Mouse (Mus musculus) CH12.LX (cell line): ENCODE results near the gene Mamdc4. TPM values are rescaled to one million over a fixed set of nuclear protein-coding genes. Genes with fewer than 3 reads are reported as not detected.

Experiments
- DNase-seq: peaks from one replicate; pipeline ENCODE4 v3.0.0-alpha.2; 2013; ENCODE audit errors: extremely low read depth
- H3K27ac ChIP-seq: 2 replicates; pipeline ENCODE4 v1.5.1; 2012; ENCODE audit warnings: low read depth, mild to moderate bottlenecking, control low read depth, moderate library complexity; ENCODE audit not compliant: insufficient read depth
- H3K27me3 ChIP-seq: replicated peaks from 2 replicates; pipeline ENCODE3; 2012; ENCODE audit warnings: inconsistent platforms
- H3K36me3 ChIP-seq, 2 experiments: replicated peaks in 1 of 2; 2 replicates each; pipeline versions ENCODE3 to v1.6.1; 2012; ENCODE audit warnings: inconsistent platforms in 1 of 2, low read length in 1 of 2, mild to moderate bottlenecking in 1 of 2, mixed read lengths in 1 of 2, moderate library complexity in 1 of 2; ENCODE audit not compliant: control insufficient read depth in 1 of 2, insufficient read depth in 1 of 2
- H3K4me1 ChIP-seq, 2 experiments: 2 replicates each; pipeline ENCODE4 v1.6.1; 2012; ENCODE audit warnings: inconsistent platforms in 1 of 2, moderate library complexity in 1 of 2; ENCODE audit not compliant: insufficient read depth in 2 of 2, control insufficient read depth in 1 of 2
- H3K4me2 ChIP-seq: 2 replicates; pipeline ENCODE4 v1.6.1; 2012; ENCODE audit warnings: low read depth, mild to moderate bottlenecking, control low read depth; ENCODE audit not compliant: poor library complexity, insufficient read depth, severe bottlenecking
- H3K4me3 ChIP-seq, 3 experiments: fragments of 150-350 bp in 1 of 3; sonication (generic) in 1 of 3; replicated peaks in 1 of 3; 2 replicates each; pipeline versions ENCODE3 to v1.5.1; 2011 to 2012; ENCODE audit warnings: low read depth in 2 of 3, low read length in 2 of 3, mild to moderate bottlenecking in 2 of 3, moderate library complexity in 2 of 3, control low read depth in 1 of 3, improper control_type of control experiment in 1 of 3, inconsistent platforms in 1 of 3, mixed read lengths in 1 of 3; ENCODE audit not compliant: poor library complexity in 1 of 3
- H3K79me2 ChIP-seq: replicated peaks from 2 replicates; pipeline ENCODE4 v1.6.1; 2012; ENCODE audit warnings: mild to moderate bottlenecking, moderate library complexity; ENCODE audit not compliant: control insufficient read depth, poor library complexity, insufficient read depth, severe bottlenecking; ENCODE audit errors: extremely low read depth
- H3K9ac ChIP-seq: 2 replicates; pipeline ENCODE4 v1.6.1; 2012; ENCODE audit warnings: low read depth, mild to moderate bottlenecking, control low read depth, moderate library complexity; ENCODE audit not compliant: insufficient read depth
- H3K9me3 ChIP-seq: replicated peaks from 2 replicates; pipeline ENCODE3; 2012; ENCODE audit warnings: low read length, inconsistent platforms, mixed read lengths
- BHLHE40 ChIP-seq: IDR thresholded peaks from 2 replicates; pipeline ENCODE4 v1.6.1; 2011; ENCODE audit warnings: mild to moderate bottlenecking, low read depth, low read length, improper control_type of control experiment
- CHD1 ChIP-seq: IDR thresholded peaks from 2 replicates; pipeline ENCODE4 v1.6.1; 2012; ENCODE audit warnings: low read depth, low read length, improper control_type of control experiment, inconsistent platforms
- ELF1 ChIP-seq: IDR thresholded peaks from 2 replicates; pipeline ENCODE4 v1.6.1; 2014; ENCODE audit warnings: low read depth, mild to moderate bottlenecking, inconsistent platforms, low read length, improper control_type of control experiment
- ETS1 ChIP-seq: conservative IDR thresholded peaks from 2 replicates; pipeline ENCODE4 v1.6.1; 2012; ENCODE audit warnings: low read depth, mild to moderate bottlenecking, inconsistent platforms, low read length, improper control_type of control experiment, moderate library complexity
- GABPA ChIP-seq: IDR thresholded peaks from 2 replicates; pipeline ENCODE4 v1.6.1; 2012; ENCODE audit warnings: low read depth, low read length, improper control_type of control experiment, inconsistent platforms; ENCODE audit not compliant: insufficient replicate concordance
- IRF4 ChIP-seq: IDR thresholded peaks from 2 replicates; pipeline ENCODE4 v1.6.1; 2014; ENCODE audit warnings: low read depth, mild to moderate bottlenecking, inconsistent platforms, low read length, improper control_type of control experiment
- JUND ChIP-seq: conservative IDR thresholded peaks from 2 replicates; pipeline ENCODE4 v1.6.1; 2011; ENCODE audit warnings: low read depth, low read length, improper control_type of control experiment
- MAZ ChIP-seq: IDR thresholded peaks from 2 replicates; pipeline ENCODE4 v1.6.1; 2012; ENCODE audit warnings: low read depth, mild to moderate bottlenecking, inconsistent platforms, low read length, improper control_type of control experiment, moderate library complexity
- MEF2A ChIP-seq: IDR thresholded peaks from 2 replicates; pipeline ENCODE4 v1.6.1; 2014; ENCODE audit warnings: low read depth, mild to moderate bottlenecking, inconsistent platforms, low read length, improper control_type of control experiment, borderline replicate concordance
- MYC ChIP-seq: IDR thresholded peaks from 2 replicates; pipeline ENCODE4 v1.6.1; 2011; ENCODE audit warnings: low read depth, mild to moderate bottlenecking, improper control_type of control experiment, low read length
- NELFE ChIP-seq: IDR thresholded peaks from 2 replicates; pipeline ENCODE4 v1.6.1; 2011; ENCODE audit warnings: low read depth, low read length, improper control_type of control experiment
- NRF1 ChIP-seq: IDR thresholded peaks from 2 replicates; pipeline ENCODE4 v1.6.1; 2014; ENCODE audit warnings: low read depth, mild to moderate bottlenecking, inconsistent platforms, low read length, improper control_type of control experiment, moderate library complexity
- POLR2AphosphoS2 ChIP-seq: IDR thresholded peaks from 2 replicates; pipeline ENCODE4 v1.6.1; 2011; ENCODE audit warnings: low read depth, low read length, improper control_type of control experiment
- SIN3A ChIP-seq: IDR thresholded peaks from 2 replicates; pipeline ENCODE4 v1.6.1; 2012; ENCODE audit warnings: low read length, improper control_type of control experiment, inconsistent platforms
- TBP ChIP-seq: conservative IDR thresholded peaks from 2 replicates; pipeline ENCODE4 v1.6.1; 2011; ENCODE audit warnings: low read depth, low read length, improper control_type of control experiment
- TCF12 ChIP-seq: IDR thresholded peaks from 2 replicates; pipeline ENCODE4 v1.6.1; 2014; ENCODE audit warnings: low read depth, mild to moderate bottlenecking, inconsistent platforms, low read length, improper control_type of control experiment
- UBTF ChIP-seq: IDR thresholded peaks from 2 replicates; pipeline ENCODE4 v1.6.1; 2012; ENCODE audit warnings: low read depth, mild to moderate bottlenecking, inconsistent platforms, low read length, improper control_type of control experiment, moderate library complexity
- ZC3H11A ChIP-seq: IDR thresholded peaks from 2 replicates; pipeline ENCODE4 v1.6.1; 2012; ENCODE audit warnings: low read depth, mild to moderate bottlenecking, inconsistent platforms, low read length, improper control_type of control experiment
- ZMIZ1 ChIP-seq: IDR thresholded peaks from 2 replicates; pipeline ENCODE4 v1.6.1; 2012; ENCODE audit warnings: low read depth, mild to moderate bottlenecking, inconsistent platforms, low read length, improper control_type of control experiment
- dilution Hi-C: fragments of 300-500 bp; cut with MboI; formaldehyde crosslinking; loops from 2 replicates; pipeline ENCODE4 v1.14.3; 2020; ENCODE audit warnings: low sequenced_read_pairs; ENCODE audit not compliant: extremely low pct_unique_long_range_greater_than_20kb, extremely low pct_ligation_motif_present
- in situ Hi-C: fragments of 300-500 bp; cut with MboI; formaldehyde crosslinking; loops from 3 replicates; pipeline ENCODE4 v1.14.3; 2019; ENCODE audit warnings: low sequenced_read_pairs, low pct_ligation_motif_present, low pct_unique_long_range_greater_than_20kb, mixed read lengths
- polyA plus RNA-seq: library from polyadenylated mRNA; unstranded; fragments of >175 nt; gene quantifications from 2 replicates; pipeline ENCODE4 v1.2.1, GENCODE M21; 2012; ENCODE audit warnings: low read depth; ENCODE audit not compliant: insufficient read length
- total RNA-seq, 2 experiments: library from RNA; depleted of rRNA; stranded (reverse); fragments of 300-350 nt in 1 of 2; fragments of >200 nt in 1 of 2; gene quantifications; 2 replicates each; pipeline ENCODE4 v1.2.3; 2012 to 2014

The Mamdc4 gene
- total and polyA plus RNA-seq, 3 experiments = 4.4 to 34.9 (median 11.5) TPM

- H3K4me2 ChIP-seq = no peak overlapping the region
- H3K4me1 ChIP-seq = peaks cover 2 to 8% of the 10 kb centered on the region in 2 experiments; a peak in 1 of 4 replicates
- H3K4me3 ChIP-seq = no peak overlapping the region
- in situ Hi-C loops (no loop called here), dilution Hi-C loops (no loop called here)
- no peaks in the 10 kb centered on the region for H3K27me3 ChIP-seq
- no peak for DNase-seq
- no peak overlapping the region for H3K9ac ChIP-seq
- no peak overlapping the region for H3K27ac ChIP-seq
- H3K79me2 ChIP-seq = 0 out of 2 replicates have a peak, but pooled peaks cover 3% of the 10 kb centered on the region
- H3K9me3 ChIP-seq = no peaks in the 10 kb centered on the region
- H3K36me3 ChIP-seq = peaks cover 74 to 94% of the 10 kb centered on the region in 2 experiments
- TF ChIP-seq TCF12 = no peak
- TF ChIP-seq ELF1 = no peak
- no peak for TF ChIP-seq ZMIZ1
Measured at GRCm38 (mm10) chr2:25600037-25600436, 25.4 kb upstream of the Mamdc4 start.

DNA sequence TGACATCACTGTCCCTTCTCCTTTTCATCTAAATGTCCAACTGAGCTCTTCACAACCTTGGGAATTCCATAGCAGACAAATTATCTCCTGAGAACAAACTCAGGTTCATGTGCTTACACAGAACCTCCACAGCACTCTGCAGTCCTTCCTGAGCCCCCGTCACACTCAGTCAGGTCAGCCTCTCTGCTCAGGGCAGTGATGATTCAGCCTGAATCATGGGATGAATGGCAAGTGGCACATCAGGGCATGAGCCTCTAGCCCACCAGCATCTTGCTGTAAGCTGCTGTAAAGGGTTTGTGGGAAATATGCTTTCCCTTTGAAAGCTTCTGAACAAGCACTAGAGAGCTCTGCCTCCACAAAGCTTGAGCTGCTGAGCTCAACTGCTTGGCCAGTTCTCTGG, 24.1 kb upstream of the Mamdc4 start:
- Histone ChIP-seq H3K4me1 (peaks cover 2 to 8% of the 10 kb centered on the region in 2 experiments; a peak in 1 of 4 replicates), H3K4me3 (no peak overlapping the region), H3K9ac (no peak overlapping the region), H3K36me3 (peaks cover 83 to 94% of the 10 kb centered on the region in 2 experiments), H3K27ac (no peak overlapping the region), H3K27me3 (no peaks in the 10 kb centered on the region), H3K4me2 (no peak overlapping the region), H3K9me3 (no peaks in the 10 kb centered on the region), H3K79me2 (no peaks in the 10 kb centered on the region)
- dilution Hi-C loops = no loop called here
- DNase-seq = no peak
- in situ Hi-C loops = no loop called here
- TF ChIP-seq CHD1 = no peak
- no peak for TF ChIP-seq NELFE

DNA sequence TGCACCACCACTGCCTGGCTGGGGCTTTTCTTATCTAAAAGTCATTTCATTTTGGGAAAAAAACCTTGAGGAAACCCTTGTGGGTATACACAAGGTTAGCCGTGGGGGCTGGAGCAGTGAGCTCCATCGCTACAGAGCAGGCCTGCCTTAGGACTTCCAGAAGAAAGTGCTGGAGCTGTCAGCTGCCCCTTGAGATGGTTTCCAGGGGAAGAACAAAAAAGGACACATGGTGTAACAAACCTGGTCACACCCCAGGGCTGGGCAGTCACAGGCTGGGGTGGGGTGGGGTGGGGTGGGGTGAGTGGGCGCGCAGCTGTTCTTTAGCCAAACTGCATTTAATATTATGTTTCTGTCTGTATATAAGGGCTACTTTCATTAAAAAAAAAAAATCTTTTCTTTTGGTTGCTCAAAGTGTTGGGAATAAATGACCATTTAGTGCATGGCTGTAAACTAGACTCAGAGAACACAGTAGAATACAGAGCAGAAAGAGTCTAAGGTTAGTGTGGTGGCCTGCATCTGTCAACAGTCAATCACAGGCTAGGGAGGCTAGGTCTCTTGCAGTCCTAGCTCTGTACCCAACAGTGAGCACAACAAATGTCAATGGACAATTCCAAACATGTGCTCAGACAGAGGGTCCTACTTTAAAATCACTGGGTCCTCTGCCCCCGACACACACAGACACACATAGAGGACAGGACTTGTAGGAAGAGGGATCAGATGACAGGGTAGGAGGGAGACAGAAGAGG, 22.3 kb upstream of the Mamdc4 start:
- in situ Hi-C loops (no loop called here), dilution Hi-C loops (no loop called here)
- no peaks in the 10 kb centered on the region for H3K27me3 ChIP-seq
- no peak overlapping the region for H3K4me3 ChIP-seq
- no peaks in the 10 kb centered on the region for H3K79me2 ChIP-seq
- TF ChIP-seq NRF1 (no peak), IRF4 (no peak), TBP (no peak), ZC3H11A (no peak), SIN3A (no peak), POLR2AphosphoS2 (no peak), BHLHE40 (no peak), MAZ (no peak), JUND (no peak), ETS1 (no peak), MYC (no peak), MEF2A (no peak), GABPA (no peak), TCF12 (no peak), UBTF (no peak)
- no peak overlapping the region for H3K4me2 ChIP-seq
- no peaks in the 10 kb centered on the region for H3K9me3 ChIP-seq
- H3K36me3 ChIP-seq = peaks cover 91 to 94% of the 10 kb centered on the region in 2 experiments
- H3K9ac ChIP-seq = no peak overlapping the region
- no peak overlapping the region for H3K27ac ChIP-seq
- H3K4me1 ChIP-seq = peaks cover 2 to 8% of the 10 kb centered on the region in 2 experiments; a peak in 1 of 4 replicates
- DNase-seq = no peak
